Mouse (Mus musculus): Measurements from ENCODE around the gene Atp2a3.

Atp2a3 gene

GRCm38 (mm10) chr11:72961072-72961980, at the start of gene Atp2a3:
TSS of gene Atp2a3 (plus strand) at chr11:72961169.
- peak; percentile 88 for DNase-seq (ENCODE audit: low read depth, low spot score)

- DNase-seq (ENCODE audit: low read depth, low spot score): peak; percentile 90
Measured at GRCm38 (mm10) chr11:72917299-72917996, 43.5 kb upstream of the Atp2a3 start.

- DNase-seq (ENCODE audit: low read depth, low spot score): peak; percentile 82
Measured at GRCm38 (mm10) chr11:72923116-72923515, 37.9 kb upstream of the Atp2a3 start.

- peak; percentile 69 for DNase-seq (ENCODE audit: low read depth, low spot score)
Measured at GRCm38 (mm10) chr11:72924458-72924857, 36.5 kb upstream of the Atp2a3 start.

- peak; percentile 81 for DNase-seq (ENCODE audit: low read depth, low spot score)
Measured at GRCm38 (mm10) chr11:72925067-72925466, 35.9 kb upstream of the Atp2a3 start.

GRCm38 (mm10) chr11:72926226-72926890, 34.6 kb upstream of the Atp2a3 start:
- peak; percentile 69 for DNase-seq (ENCODE audit: low read depth, low spot score)

GRCm38 (mm10) chr11:72928516-72928915, 32.5 kb upstream of the Atp2a3 start:
- peak; percentile 87 for DNase-seq (ENCODE audit: low read depth, low spot score)

GRCm38 (mm10) chr11:72940208-72941143, 20.5 kb upstream of the Atp2a3 start:
- DNase-seq (ENCODE audit: low read depth, low spot score): peak; percentile 81

- no peak for DNase-seq (ENCODE audit: low read depth, low spot score)
Measured at GRCm38 (mm10) chr11:72944996-72945793, 15.8 kb upstream of the Atp2a3 start.

GRCm38 (mm10) chr11:72945875-72946559, 15.0 kb upstream of the Atp2a3 start:
- peak; percentile 31 for DNase-seq (ENCODE audit: low read depth, low spot score)

GRCm38 (mm10) chr11:72946560-72947119, 14.3 kb upstream of the Atp2a3 start:
- DNase-seq (ENCODE audit: low read depth, low spot score): no peak

- no peak for DNase-seq (ENCODE audit: low read depth, low spot score)
Measured at GRCm38 (mm10) chr11:72947840-72948239, 13.1 kb upstream of the Atp2a3 start.

GRCm38 (mm10) chr11:72948254-72948653, 12.7 kb upstream of the Atp2a3 start:
- no peak for DNase-seq (ENCODE audit: low read depth, low spot score)

- DNase-seq (ENCODE audit: low read depth, low spot score): no peak
Measured at GRCm38 (mm10) chr11:72951137-72952000, 9.6 kb upstream of the Atp2a3 start.

- no peak for DNase-seq (ENCODE audit: low read depth, low spot score)
Measured at GRCm38 (mm10) chr11:72952226-72952625, 8.7 kb upstream of the Atp2a3 start.

GRCm38 (mm10) chr11:72952697-72953096, 8.3 kb upstream of the Atp2a3 start:
- DNase-seq (ENCODE audit: low read depth, low spot score): no peak

GRCm38 (mm10) chr11:72953116-72953439, 7.9 kb upstream of the Atp2a3 start:
- DNase-seq (ENCODE audit: low read depth, low spot score): peak; percentile 43

- DNase-seq (ENCODE audit: low read depth, low spot score): peak; percentile 59
Measured at GRCm38 (mm10) chr11:72953440-72954151, 7.4 kb upstream of the Atp2a3 start.

Data from A20 (cell line).